Mouse (Mus musculus): ENCODE data around the gene Dbx2.

Gene Dbx2

GRCm38 (mm10) chr15:95612600-95612999, 43.2 kb downstream of the Dbx2 start:
- DNase-seq = no peak

GRCm38 (mm10) chr15:95601179-95601578, 54.6 kb downstream of the Dbx2 start:
- no peak for DNase-seq

GRCm38 (mm10) chr15:95598630-95599029, 57.1 kb downstream of the Dbx2 start:
- peak; percentile 51 for DNase-seq

- DNase-seq = no peak
Observed at GRCm38 (mm10) chr15:95586906-95587305, 68.9 kb downstream of the Dbx2 start.

- no peak for DNase-seq
Observed at GRCm38 (mm10) chr15:95584891-95585290, 70.9 kb downstream of the Dbx2 start.

- peak; percentile 39 for DNase-seq
Observed at GRCm38 (mm10) chr15:95574661-95575060, 81.1 kb downstream of the Dbx2 start.
